Mouse (Mus musculus) Patski (cell line): ENCODE results near the gene Samm50. TPM values are rescaled to one million over a fixed set of nuclear protein-coding genes. Genes with fewer than 3 reads are reported as not detected.
A peak's percentile ranks its signal among the peaks of the same experiment; 100 is the strongest.

Experiments used
- ATAC-seq: fragments of 100-300 bp; one replicate; pipeline ENCODE4 v1.8.0; 2021
- CTCF ChIA-PET: fragments of 350-600 bp; sonication (Branson Sonifier 250); formaldehyde crosslinking; loops from one replicate; lab custom pipeline; 2022; ENCODE audit warnings: inconsistent platforms; lab: Charles Lee
- POLR2A ChIA-PET: fragments of 350-600 bp; sonication (Branson Sonifier 250); formaldehyde crosslinking; loops from one replicate; lab custom pipeline; 2022; ENCODE audit warnings: antibody characterized with exemption, inconsistent platforms; lab: Charles Lee
- DNase-seq: peaks from one replicate; pipeline ENCODE4 v3.0.0-alpha.2; 2011; ENCODE audit warnings: low read depth, low spot score
- H3K27me3 ChIP-seq: fragments of 371-371 bp; one replicate; pipeline ENCODE4 v1.5.1; 2021
- CTCF ChIP-seq: fragments of 100-300 bp; IDR thresholded peaks from one replicate; pipeline ENCODE4 v1.5.1; 2021
- in situ Hi-C: fragments of 300-500 bp; cut with MboI; formaldehyde crosslinking; loops from 3 replicates; pipeline ENCODE4 v1.11.1; 2018; ENCODE audit warnings: low pct_unique_long_range_greater_than_20kb, mixed read lengths
- polyA plus RNA-seq: library from polyadenylated mRNA; unstranded; gene quantifications from one replicate; pipeline ENCODE4 v1.2.3, GENCODE M21; 2021

Samm50 gene
- polyA plus RNA-seq, 1 experiment from 2014 or later = 151 TPM

DNA sequence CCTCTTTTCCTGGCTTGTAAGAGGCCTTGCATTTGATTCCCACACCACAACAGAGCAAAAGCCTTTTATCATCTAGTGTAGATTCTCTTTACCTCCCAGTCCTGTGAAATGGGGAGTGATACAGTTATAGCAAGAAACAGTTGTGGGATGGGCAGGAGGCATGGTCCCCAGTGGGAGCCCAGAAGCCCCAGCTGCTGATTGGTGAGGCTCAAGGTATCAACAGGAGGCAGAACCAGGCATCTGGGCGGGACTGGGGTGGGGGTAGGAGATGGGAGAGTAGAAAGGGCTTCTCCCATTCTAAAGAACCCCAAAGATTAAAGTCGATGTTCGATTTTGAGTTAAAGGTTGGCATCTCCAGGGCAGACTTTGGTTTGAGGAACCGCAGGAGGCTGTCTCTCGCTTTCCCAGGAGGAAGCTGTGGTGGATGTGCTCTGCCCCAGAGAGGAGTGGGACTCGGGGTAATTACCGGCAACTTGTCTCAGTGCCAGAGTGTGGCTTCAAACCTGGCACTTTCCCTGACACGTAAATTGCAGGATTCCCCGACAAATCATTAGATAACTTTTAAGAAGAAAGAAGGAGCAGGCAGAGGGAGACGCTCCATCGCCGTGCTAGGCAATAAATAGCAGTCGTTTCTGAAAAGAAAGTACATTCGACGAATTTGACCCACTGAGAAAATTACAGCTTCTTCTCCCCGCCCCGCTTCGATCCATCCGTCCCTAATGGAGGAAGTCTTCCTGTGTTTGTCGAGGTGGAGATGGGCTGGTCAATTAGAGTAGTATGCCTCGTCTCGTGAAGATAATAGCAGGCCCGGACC, 26.1 kb downstream of the Samm50 start:
- POLR2A ChIA-PET = no interaction called here

DNA sequence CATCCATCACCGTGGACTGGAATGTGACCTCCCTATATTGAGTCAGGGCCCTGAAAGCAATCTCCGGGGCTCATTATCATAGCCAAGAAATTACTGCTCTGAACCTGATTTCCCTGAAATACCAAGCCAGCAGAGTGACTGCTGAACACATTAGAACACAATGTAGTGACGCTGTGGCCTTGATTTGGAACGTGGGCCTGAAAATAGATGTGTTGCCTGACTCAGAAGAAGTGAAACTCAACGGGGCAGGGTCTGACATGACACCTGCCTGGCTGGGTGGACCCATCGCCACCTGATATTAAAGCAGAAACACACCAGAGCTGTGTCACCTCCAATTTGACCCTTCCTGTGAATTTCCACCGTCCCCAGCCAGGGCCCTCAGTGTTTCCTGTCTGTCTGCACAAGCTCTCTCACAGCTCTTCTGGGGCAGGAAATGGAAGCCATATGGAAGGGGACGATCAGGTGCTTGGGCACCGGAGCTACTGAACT, 26.8 kb downstream of the Samm50 start:
- no peaks in the 10 kb centered on the region for H3K27me3 ChIP-seq
- TF ChIP-seq CTCF = no peak
- DNase-seq (no peak), ATAC-seq (no peak)
- POLR2A ChIA-PET = interaction anchor here (0.6 kb wide), 1 partner anchor 456 kb away, joined by 4 read pairs; no protein-coding TSS in a partner anchor
- CTCF ChIA-PET = no interaction called here
- in situ Hi-C loops = loop anchor here (5.0 kb wide), 1 partner anchor 393 kb away; no protein-coding TSS in a partner anchor

More for the DNA sequence above, 26.1 kb downstream of the Samm50 start:
- no peak for ATAC-seq
- DNase-seq = no peak
- in situ Hi-C loops = loop anchor here (5.0 kb wide), 1 partner anchor 394 kb away; no protein-coding TSS in a partner anchor
- CTCF ChIA-PET = no interaction called here
- no peaks in the 10 kb centered on the region for H3K27me3 ChIP-seq
- TF ChIP-seq CTCF = no peak

- POLR2A ChIA-PET = no interaction called here
- ATAC-seq = peak; percentile 67
- in situ Hi-C loops = no loop called here
Measured at GRCm38 (mm10) chr15:84221539-84221938, 29.5 kb downstream of the Samm50 start.

DNA sequence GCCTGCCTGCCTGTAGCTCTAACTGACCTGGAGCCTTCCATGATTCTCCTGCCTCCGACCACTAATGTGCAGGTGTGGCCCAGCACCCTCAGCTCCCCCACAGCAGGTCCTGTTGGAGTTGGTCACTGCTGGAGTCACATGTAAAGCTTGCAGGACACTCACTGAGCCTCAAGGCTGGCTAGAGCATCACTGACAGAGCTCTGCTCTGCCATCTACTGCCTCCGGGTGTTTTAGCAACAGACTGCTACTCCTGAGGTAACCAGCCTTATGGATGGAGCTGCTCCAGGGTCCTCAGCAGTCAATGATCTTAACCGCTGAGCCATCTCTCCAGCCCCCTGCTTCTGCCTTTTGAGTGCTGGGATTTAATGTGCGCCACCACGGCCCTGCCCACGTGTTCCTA, 31.4 kb downstream of the Samm50 start:
- ATAC-seq (peak; percentile 48), DNase-seq (no peak)
- no peaks in the 10 kb centered on the region for H3K27me3 ChIP-seq
- ChIA-PET POLR2A (interaction anchor here (1.7 kb wide), 1 partner anchor 11 kb away, joined by 5 read pairs; no protein-coding TSS in a partner anchor), CTCF (interaction anchor here (0.8 to 5.8 kb wide), 6 partner anchors 11 to 432 kb away, joined by 3 to 73 read pairs (median 5); no protein-coding TSS in a partner anchor)
- in situ Hi-C loops = no loop called here
- no peak for TF ChIP-seq CTCF

More at GRCm38 (mm10) chr15:84221539-84221938, 29.5 kb downstream of the Samm50 start:
- CTCF ChIA-PET = interaction anchor here (1.3 to 5.8 kb wide), 2 partner anchors 9 to 410 kb away, joined by 4 to 73 read pairs; no protein-coding TSS in a partner anchor
- H3K27me3 ChIP-seq = no peaks in the 10 kb centered on the region
- peak; percentile 63 for DNase-seq
- no peak for TF ChIP-seq CTCF

GRCm38 (mm10) chr15:84224779-84225178, 32.7 kb downstream of the Samm50 start:
- no peak for TF ChIP-seq CTCF
- no peaks in the 10 kb centered on the region for H3K27me3 ChIP-seq
- ChIA-PET POLR2A (no interaction called here), CTCF (interaction anchor here (5.8 kb wide), 1 partner anchor 12 kb away, joined by 73 read pairs; no protein-coding TSS in a partner anchor)
- DNase-seq (no peak), ATAC-seq (no peak)
- in situ Hi-C loops = no loop called here

- DNase-seq (no peak), ATAC-seq (no peak)
- TF ChIP-seq CTCF = no peak
- POLR2A ChIA-PET = no interaction called here
- in situ Hi-C loops = no loop called here
- no peaks in the 10 kb centered on the region for H3K27me3 ChIP-seq
- CTCF ChIA-PET = interaction anchor here (1.5 kb wide), 1 partner anchor 15 kb away, joined by 6 read pairs; no protein-coding TSS in a partner anchor
Measured at GRCm38 (mm10) chr15:84226918-84227317, 34.9 kb downstream of the Samm50 start.

DNA sequence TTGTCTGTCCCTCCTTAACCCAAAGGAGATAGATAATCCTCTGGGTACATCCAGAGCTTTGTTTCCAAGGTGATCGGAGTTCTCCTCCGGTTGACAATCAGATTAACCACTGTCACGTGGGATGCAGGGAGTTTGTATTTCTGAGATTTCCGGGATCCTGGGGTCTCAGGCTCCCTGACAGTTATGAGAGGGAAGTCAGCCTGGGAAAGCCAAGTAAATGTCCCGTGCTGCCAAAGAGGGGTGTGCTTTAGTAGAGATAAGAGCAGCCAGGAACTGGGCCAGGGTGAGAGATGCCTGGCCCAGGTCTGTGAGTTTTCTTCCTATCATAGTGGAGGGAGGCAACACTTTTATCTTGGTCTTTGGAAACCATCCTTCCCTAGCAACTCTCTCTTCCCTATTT, 38.6 kb downstream of the Samm50 start:
- ChIA-PET POLR2A (no interaction called here), CTCF (interaction anchor here (1.9 kb wide), 1 partner anchor 18 kb away, joined by 7 read pairs; no protein-coding TSS in a partner anchor)
- no peaks in the 10 kb centered on the region for H3K27me3 ChIP-seq
- ATAC-seq (no peak), DNase-seq (no peak)
- no peak for TF ChIP-seq CTCF
- in situ Hi-C loops = no loop called here

GRCm38 (mm10) chr15:84231113-84231712, 39.2 kb downstream of the Samm50 start:
- DNase-seq (no peak), ATAC-seq (no peak)
- TF ChIP-seq CTCF = no peak
- H3K27me3 ChIP-seq = no peaks in the 10 kb centered on the region
- ChIA-PET CTCF (interaction anchor here (1.9 kb wide), 1 partner anchor 18 kb away, joined by 7 read pairs; no protein-coding TSS in a partner anchor), POLR2A (no interaction called here)
- in situ Hi-C loops = no loop called here

- H3K27me3 ChIP-seq = no peaks in the 10 kb centered on the region
- in situ Hi-C loops = no loop called here
- TF ChIP-seq CTCF = no peak
- ChIA-PET POLR2A (no interaction called here), CTCF (no interaction called here)
- DNase-seq (no peak), ATAC-seq (no peak)
Measured at GRCm38 (mm10) chr15:84231721-84232561, 39.9 kb downstream of the Samm50 start, which contains the start of gene Parvb. Gene Parvb, plus strand, starts transcription at chr15:84232043.

- DNase-seq (no peak), ATAC-seq (no peak)
- CTCF ChIA-PET = no interaction called here
- in situ Hi-C loops = no loop called here
- H3K27me3 ChIP-seq = no peaks in the 10 kb centered on the region
- POLR2A ChIA-PET = no interaction called here
- TF ChIP-seq CTCF = no peak
Measured at GRCm38 (mm10) chr15:84232609-84233008, 40.6 kb downstream of the Samm50 start.
